ENCODE assay signal across 8 mouse cellular contexts in genomic region chr10:62404901-62405300, GRCm38 (mm10). TPM values are rescaled to one million over a fixed set of nuclear protein-coding genes. Genes with fewer than 3 reads are reported as not detected.
DNase-seq lines count a peak whose midpoint lies in the region; ATAC-seq lines count a peak whose summit lies in the region.

No protein-coding gene starts in this region.

- intact Hi-C loops in left cerebral cortex, postnatal 4 days (cut with DNase I) = loop anchor here (10.0 kb wide), 1 partner anchor 210 kb away; no protein-coding TSS in a partner anchor

- DNase-seq in ES-CJ7 (ENCODE audit: low read depth, low spot score) = peak; percentile 47
- DNase-seq in embryo, embryonic 10 days (ENCODE audit: low spot score) = peak; percentile 70
- DNase-seq in heart, adult 8-10 months (ENCODE audit: low spot score) = peak; percentile 14
- peak; percentile 51 for DNase-seq in limb, embryonic 10.5 days (ENCODE audit: low spot score)
- no peak for DNase-seq in cerebellum, postnatal 14 days
- no peak for DNase-seq in frontal cortex, postnatal 10 days (ENCODE audit: low spot score in 2 of 2)
- no peak for DNase-seq in left cerebral cortex, postnatal 4 days

- H3K4me2 ChIP-seq in neural tube, embryonic 13.5 days = peak overlapping the region; percentile 42

- peak overlapping the region; percentile 11 for H3K4me3 ChIP-seq in limb, embryonic 10.5 days
- H3K4me3 ChIP-seq in neural tube, embryonic 13.5 days = no peak overlapping the region

- WGBS in limb, embryonic 10.5 days = 50% methylated on average over 14 of the region's 14 CpGs
- 43% methylated on average over 14 of the region's 14 CpGs for WGBS in neural tube, embryonic 13.5 days

- no peak overlapping the region for H3K27ac ChIP-seq in limb, embryonic 10.5 days
- no peak overlapping the region for H3K27ac ChIP-seq in neural tube, embryonic 13.5 days (replicated peaks)

- no peaks in the 10 kb centered on the region for H3K9me3 ChIP-seq in limb, embryonic 10.5 days (replicated peaks)
- H3K9me3 ChIP-seq in neural tube, embryonic 13.5 days = no peaks in the 10 kb centered on the region

- H3K27me3 ChIP-seq in limb, embryonic 10.5 days (ENCODE audit: low read depth, poor library complexity, severe bottlenecking) = 0 out of 2 replicates have a peak, but pooled peaks cover 12% of the 10 kb centered on the region
- no peaks in the 10 kb centered on the region; the same call in 1 of the 2 replicates for H3K27me3 ChIP-seq in neural tube, embryonic 13.5 days

- no peaks in the 10 kb centered on the region for H3K36me3 ChIP-seq in limb, embryonic 10.5 days
- H3K36me3 ChIP-seq in neural tube, embryonic 13.5 days = no peaks in the 10 kb centered on the region

- H3K4me1 ChIP-seq in limb, embryonic 10.5 days = peaks cover 6% of the 10 kb centered on the region
- no peaks in the 10 kb centered on the region; the same call in 1 of the 2 replicates for H3K4me1 ChIP-seq in neural tube, embryonic 13.5 days (replicated peaks)

- ATAC-seq in neural tube, embryonic 13.5 days (ENCODE audit: low read depth) = no peak

- H3K9ac ChIP-seq in neural tube, embryonic 13.5 days = peak overlapping the region; percentile 38; the same call in 1 of the 2 replicates

RNA-seq across cellular contexts. Expression of gene Hkdc1, which starts 17.4 kb away (rescaled TPM):
- total RNA-seq in heart, adult 8-10 months (2022) = not detected
- polyA plus RNA-seq in limb, embryonic 10.5 days (2016; fragmentation: Nextera tagmentation; extraction: Ambion mirVana) = 0.20 and 1.1 TPM in 2 replicates
- polyA plus RNA-seq in neural tube, embryonic 13.5 days (2015; fragmentation: Nextera tagmentation; extraction: Ambion mirVana) = 0.43 and 0.45 TPM in 2 replicates
- 1 to 10 TPM in 1 of 2 experiments, under 1 TPM in 1; 0.82 to 1.1 TPM for total RNA-seq in left cerebral cortex, postnatal 4 days (2021)

RNA-seq across cellular contexts. Expression of gene Hk1, which starts 25.2 kb away (rescaled TPM):
- total RNA-seq in heart, adult 8-10 months (2022) = 100 to 1,000 TPM in 3 of 4 experiments, 10 to 100 TPM in 1; 87.3 to 137 (median 106) TPM
- polyA plus RNA-seq in limb, embryonic 10.5 days (2016; fragmentation: Nextera tagmentation; extraction: Ambion mirVana) = 25.4 and 33.7 TPM in 2 replicates
- polyA plus RNA-seq in neural tube, embryonic 13.5 days (2015; fragmentation: Nextera tagmentation; extraction: Ambion mirVana) = 96.0 and 103 TPM in 2 replicates
- total RNA-seq in left cerebral cortex, postnatal 4 days (2021) = 100 to 1,000 TPM; 239 to 253 TPM

RNA-seq across cellular contexts. Expression of gene 4930507D05Rik, which starts 44.4 kb away (rescaled TPM):
- total RNA-seq in heart, adult 8-10 months (2022) = under 1 TPM; 0.14 to 0.37 (median 0.22) TPM
- polyA plus RNA-seq in limb, embryonic 10.5 days (2016; fragmentation: Nextera tagmentation; extraction: Ambion mirVana) = 0.89 and 1.1 TPM in 2 replicates
- 1.6 and 1.8 TPM in 2 replicates for polyA plus RNA-seq in neural tube, embryonic 13.5 days (2015; fragmentation: Nextera tagmentation; extraction: Ambion mirVana)
- 1 to 10 TPM; 1.2 TPM for total RNA-seq in left cerebral cortex, postnatal 4 days (2021)

RNA-seq across cellular contexts. Expression of gene Supv3l1, which starts 44.6 kb away (rescaled TPM):
- 10 to 100 TPM; 35.9 to 46.2 (median 40.4) TPM for total RNA-seq in heart, adult 8-10 months (2022)
- polyA plus RNA-seq in limb, embryonic 10.5 days (2016; fragmentation: Nextera tagmentation; extraction: Ambion mirVana) = 30.9 and 31.6 TPM in 2 replicates
- 20.5 and 21.6 TPM in 2 replicates for polyA plus RNA-seq in neural tube, embryonic 13.5 days (2015; fragmentation: Nextera tagmentation; extraction: Ambion mirVana)
- total RNA-seq in left cerebral cortex, postnatal 4 days (2021) = 10 to 100 TPM; 22.4 to 23.6 TPM

Comparison
In these comparisons a context has a peak if more than half of its experiments do, and no peak if none do; other contexts are left out.
1. DNase-seq: peak in ES-CJ7 (single experiment), embryo, embryonic 10 days (single experiment), heart, adult 8-10 months (single experiment) and limb, embryonic 10.5 days (single experiment); none in cerebellum, postnatal 14 days (0 of 2), frontal cortex, postnatal 10 days (0 of 2) and left cerebral cortex, postnatal 4 days (single experiment).